In the genomic region with DNA sequence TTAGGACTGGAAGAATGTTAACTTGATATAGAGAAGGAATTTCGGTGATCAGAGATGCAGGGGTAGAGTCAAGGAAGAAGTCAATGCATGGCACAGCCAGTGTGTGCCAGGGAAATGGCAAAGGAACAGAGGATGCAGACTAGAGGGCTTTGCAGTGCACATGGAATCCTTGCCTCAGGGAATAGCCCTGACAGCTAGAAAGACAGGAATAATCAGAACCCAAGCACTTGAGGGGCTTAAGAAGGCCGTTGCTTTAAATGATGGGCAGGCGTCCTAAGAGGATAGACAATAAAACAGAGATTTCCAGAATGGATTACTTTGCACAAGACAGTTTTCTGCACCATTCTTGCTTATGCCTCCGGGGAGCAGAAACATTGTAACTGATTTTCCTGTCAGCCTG, we compare ENCODE assay signal across 20 mouse cellular contexts.
"Had no signal": no experiment of that assay in that cellular context is flagged by ENCODE, and none has a peak within 500 bp of the region (broad histone marks: within the 10 kb centered on the region; RNA-seq: fewer than 3 reads in every experiment).

No protein-coding gene starts in this region.

- H3K9ac ChIP-seq: intestine, embryonic 15.5 days; limb, embryonic 13.5 days; liver, embryonic 12.5 days; liver, embryonic 15.5 days; lung, embryonic 15.5 days; neural tube, embryonic 13.5 days had no signal

- H3K9me3 ChIP-seq: intestine, embryonic 15.5 days; limb, embryonic 10.5 days; limb, embryonic 13.5 days; liver, embryonic 12.5 days; lung, embryonic 15.5 days; megakaryocyte, embryonic 14.5 days; neural tube, embryonic 13.5 days had no signal

- H3K27me3 ChIP-seq: intestine, embryonic 15.5 days; limb, embryonic 13.5 days; liver, embryonic 12.5 days; liver, embryonic 15.5 days; lung, embryonic 15.5 days; megakaryocyte, embryonic 14.5 days; neural tube, embryonic 13.5 days had no signal

- ATAC-seq: intestine, embryonic 15.5 days; liver, embryonic 12.5 days had no signal

- DNase-seq: kidney, adult 11 months; kidney, adult 8-10 months; kidney, postnatal 14 days; layer of hippocampus, adult 9-11 months; liver; lung, adult 18-20 months; lung, postnatal 10 days; lung, postnatal 36 days; thymus, adult 18-20 months; thymus, postnatal 36 days had no signal

- H3K4me2 ChIP-seq: intestine, embryonic 15.5 days; limb, embryonic 13.5 days; liver, embryonic 12.5 days; liver, embryonic 15.5 days; lung, embryonic 15.5 days; neural tube, embryonic 13.5 days had no signal

- H3K36me3 ChIP-seq: intestine, embryonic 15.5 days; limb, embryonic 10.5 days; limb, embryonic 13.5 days; liver, embryonic 12.5 days; liver, embryonic 15.5 days; lung, embryonic 15.5 days; neural tube, embryonic 13.5 days had no signal

- H3K4me3 ChIP-seq: intestine, embryonic 15.5 days; layer of hippocampus, adult 2 months; limb, embryonic 10.5 days; limb, embryonic 13.5 days; liver, embryonic 12.5 days; liver, embryonic 15.5 days; lung, embryonic 15.5 days; megakaryocyte, embryonic 14.5 days; myocyte; neural tube, embryonic 13.5 days had no signal

- H3K4me1 ChIP-seq: intestine, embryonic 15.5 days; limb, embryonic 10.5 days; limb, embryonic 13.5 days; liver, embryonic 12.5 days; liver, embryonic 15.5 days; lung, embryonic 15.5 days; megakaryocyte, embryonic 14.5 days; neural tube, embryonic 13.5 days had no signal

- H3K27ac ChIP-seq: intestine, embryonic 15.5 days; layer of hippocampus, adult 2 months; limb, embryonic 10.5 days; limb, embryonic 13.5 days; liver, embryonic 12.5 days; liver, embryonic 15.5 days; lung, embryonic 15.5 days; neural tube, embryonic 13.5 days had no signal
